Mouse (Mus musculus) MEL (cell line): ENCODE measurements around the gene Hnf1b. TPM values are rescaled to one million over a fixed set of nuclear protein-coding genes. Genes with fewer than 3 reads are reported as not detected.

Experiments used
- DNase-seq: peaks from one replicate; pipeline ENCODE4 v3.0.0; 2011; ENCODE audit warnings: low read depth, low spot score
- H3K27ac ChIP-seq: 2 replicates; pipeline ENCODE4 v1.5.1; 2012; ENCODE audit warnings: low read depth, mild to moderate bottlenecking, control low read depth, low read length, moderate library complexity; ENCODE audit not compliant: control insufficient read depth
- H3K27me3 ChIP-seq, 2 experiments: fragments of 150-350 bp in 1 of 2; sonication (generic) in 1 of 2; 2 replicates each; pipeline ENCODE4 v1.6.1; 2012; ENCODE audit warnings: low read length in 2 of 2, mild to moderate bottlenecking in 2 of 2, improper control_type of control experiment in 1 of 2, moderate library complexity in 1 of 2; ENCODE audit not compliant: insufficient read depth in 2 of 2, control insufficient read depth in 1 of 2
- H3K36me3 ChIP-seq, 2 experiments: 2 replicates each; pipeline ENCODE4 v1.6.1; 2012 to 2014; ENCODE audit warnings: low read length in 2 of 2, improper control_type of control experiment in 1 of 2, inconsistent platforms in 1 of 2, mild to moderate bottlenecking in 1 of 2; ENCODE audit not compliant: insufficient read depth in 2 of 2, control insufficient read depth in 1 of 2
- H3K4me1 ChIP-seq, 2 experiments: fragments of 150-350 bp in 1 of 2; sonication (generic) in 1 of 2; 2 replicates each; pipeline ENCODE4 v1.6.1; 2012; ENCODE audit warnings: low read length in 2 of 2, improper control_type of control experiment in 1 of 2, mild to moderate bottlenecking in 1 of 2; ENCODE audit not compliant: insufficient read depth in 2 of 2, control insufficient read depth in 1 of 2
- H3K4me3 ChIP-seq, 2 experiments: fragments of 150-350 bp in 1 of 2; sonication (generic) in 1 of 2; 2 replicates each; pipeline ENCODE4 v1.5.1; 2012; ENCODE audit warnings: low read depth in 2 of 2, low read length in 2 of 2, mild to moderate bottlenecking in 2 of 2, moderate library complexity in 2 of 2, control low read depth in 1 of 2, improper control_type of control experiment in 1 of 2; ENCODE audit not compliant: control insufficient read depth in 1 of 2, insufficient read depth in 1 of 2
- H3K79me2 ChIP-seq: 2 replicates; pipeline ENCODE4 v1.6.1; 2012; ENCODE audit warnings: mild to moderate bottlenecking, low read length, moderate library complexity; ENCODE audit not compliant: control insufficient read depth, poor library complexity, insufficient read depth
- H3K9ac ChIP-seq: 2 replicates; pipeline ENCODE4 v1.6.1; 2012; ENCODE audit warnings: low read depth, mild to moderate bottlenecking, control low read depth, low read length, moderate library complexity; ENCODE audit not compliant: control insufficient read depth, poor library complexity, severe bottlenecking
- H3K9me3 ChIP-seq: fragments of 150-350 bp; sonication (generic); replicated peaks from 2 replicates; pipeline ENCODE4 v1.6.1; 2012; ENCODE audit warnings: mild to moderate bottlenecking, low read length, improper control_type of control experiment, moderate library complexity; ENCODE audit not compliant: insufficient read depth
- BHLHE40 ChIP-seq: IDR thresholded peaks from 2 replicates; pipeline ENCODE4 v1.6.1; 2012; ENCODE audit warnings: low read depth, mild to moderate bottlenecking, inconsistent platforms, low read length, improper control_type of control experiment, borderline replicate concordance
- CHD1 ChIP-seq: IDR thresholded peaks from 2 replicates; pipeline ENCODE4 v1.6.1; 2012; ENCODE audit warnings: low read depth, mild to moderate bottlenecking, inconsistent platforms, low read length, improper control_type of control experiment
- CHD2 ChIP-seq: IDR thresholded peaks from 2 replicates; pipeline ENCODE4 v1.6.1; 2011; ENCODE audit warnings: low read length, improper control_type of control experiment
- ELF1 ChIP-seq: IDR thresholded peaks from 2 replicates; pipeline ENCODE4 v1.6.1; 2014; ENCODE audit warnings: low read depth, mild to moderate bottlenecking, inconsistent platforms, low read length, improper control_type of control experiment, moderate library complexity
- ETS1 ChIP-seq: IDR thresholded peaks from 2 replicates; pipeline ENCODE4 v1.6.1; 2012; ENCODE audit warnings: low read depth, mild to moderate bottlenecking, inconsistent platforms, low read length, improper control_type of control experiment, moderate library complexity
- GABPA ChIP-seq: IDR thresholded peaks from 2 replicates; pipeline ENCODE4 v1.6.1; 2012; ENCODE audit warnings: low read depth, mild to moderate bottlenecking, inconsistent platforms, low read length, improper control_type of control experiment, moderate library complexity
- GATA1 ChIP-seq: IDR thresholded peaks from 2 replicates; pipeline ENCODE4 v1.6.1; 2011; ENCODE audit warnings: low read depth, low read length, improper control_type of control experiment
- JUND ChIP-seq: IDR thresholded peaks from 2 replicates; pipeline ENCODE4 v1.6.1; 2011; ENCODE audit warnings: low read depth, mild to moderate bottlenecking, improper control_type of control experiment, low read length
- MAFK ChIP-seq: IDR thresholded peaks from 2 replicates; pipeline ENCODE4 v1.6.1; 2011; ENCODE audit warnings: low read depth, mild to moderate bottlenecking, low read length, improper control_type of control experiment, borderline replicate concordance
- MAX ChIP-seq: IDR thresholded peaks from 2 replicates; pipeline ENCODE4 v1.6.1; 2011; ENCODE audit warnings: low read length, improper control_type of control experiment
- MAZ ChIP-seq: IDR thresholded peaks from 2 replicates; pipeline ENCODE4 v1.6.1; 2012; ENCODE audit warnings: low read depth, mild to moderate bottlenecking, inconsistent platforms, low read length, improper control_type of control experiment
- MEF2A ChIP-seq: IDR thresholded peaks from 2 replicates; pipeline ENCODE4 v1.6.1; 2014; ENCODE audit warnings: low read depth, mild to moderate bottlenecking, inconsistent platforms, low read length, improper control_type of control experiment; ENCODE audit not compliant: poor library complexity, insufficient replicate concordance, severe bottlenecking; ENCODE audit errors: extremely low read depth
- MYC ChIP-seq: IDR thresholded peaks from 2 replicates; pipeline ENCODE4 v1.6.1; 2011; ENCODE audit warnings: low read depth, mild to moderate bottlenecking, low read length, improper control_type of control experiment, moderate library complexity
- NELFE ChIP-seq: IDR thresholded peaks from 2 replicates; pipeline ENCODE4 v1.6.1; 2011; ENCODE audit warnings: low read depth, low read length, improper control_type of control experiment
- POLR2A ChIP-seq, 2 experiments: IDR thresholded peaks; 2 replicates each; pipeline ENCODE4 v1.6.1; 2011 to 2012; ENCODE audit warnings: low read length in 2 of 2, mild to moderate bottlenecking in 2 of 2, control low read depth in 1 of 2, improper control_type of control experiment in 1 of 2, low read depth in 1 of 2, moderate library complexity in 1 of 2; ENCODE audit not compliant: control insufficient read depth in 1 of 2, insufficient read depth in 1 of 2, poor library complexity in 1 of 2
- POLR2AphosphoS5 ChIP-seq: IDR thresholded peaks from 2 replicates; pipeline ENCODE4 v1.6.1; 2012; ENCODE audit warnings: low read depth, borderline replicate concordance, mild to moderate bottlenecking, inconsistent platforms, low read length, moderate library complexity, mixed read lengths
- SIN3A ChIP-seq: IDR thresholded peaks from 2 replicates; pipeline ENCODE4 v1.6.1; 2012; ENCODE audit warnings: low read length, improper control_type of control experiment, inconsistent platforms
- TAL1 ChIP-seq: IDR thresholded peaks from 2 replicates; pipeline ENCODE4 v1.6.1; 2012; ENCODE audit warnings: mild to moderate bottlenecking, inconsistent platforms, low read length, moderate library complexity, mixed read lengths
- TBP ChIP-seq: IDR thresholded peaks from 2 replicates; pipeline ENCODE4 v1.8.0; 2011; ENCODE audit warnings: low read depth, low read length, improper control_type of control experiment
- TCF12 ChIP-seq: IDR thresholded peaks from 2 replicates; pipeline ENCODE4 v1.6.1; 2014; ENCODE audit warnings: low read depth, mild to moderate bottlenecking, inconsistent platforms, low read length, improper control_type of control experiment, moderate library complexity
- UBTF ChIP-seq: IDR thresholded peaks from 2 replicates; pipeline ENCODE4 v1.6.1; 2012; ENCODE audit warnings: low read depth, mild to moderate bottlenecking, inconsistent platforms, low read length, improper control_type of control experiment, moderate library complexity, borderline replicate concordance; ENCODE audit not compliant: insufficient read depth
- USF1 ChIP-seq: IDR thresholded peaks from 2 replicates; pipeline ENCODE4 v1.6.1; 2014; ENCODE audit warnings: low read depth, mild to moderate bottlenecking, inconsistent platforms, low read length, improper control_type of control experiment, moderate library complexity
- USF2 ChIP-seq, 2 experiments: IDR thresholded peaks; 2 replicates each; pipeline ENCODE4 v1.6.1; 2011 to 2012; ENCODE audit warnings: improper control_type of control experiment in 2 of 2, low read length in 2 of 2, borderline replicate concordance in 1 of 2, inconsistent platforms in 1 of 2, low read depth in 1 of 2, mild to moderate bottlenecking in 1 of 2; ENCODE audit not compliant: insufficient read depth in 1 of 2
- ZKSCAN1 ChIP-seq: IDR thresholded peaks from 2 replicates; pipeline ENCODE4 v1.6.1; 2012; ENCODE audit warnings: low read depth, mild to moderate bottlenecking, inconsistent platforms, low read length, improper control_type of control experiment, moderate library complexity
- ZMIZ1 ChIP-seq: IDR thresholded peaks from 2 replicates; pipeline ENCODE4 v1.6.1; 2012; ENCODE audit warnings: low read depth, mild to moderate bottlenecking, inconsistent platforms, low read length, improper control_type of control experiment, moderate library complexity
- polyA plus RNA-seq, 2 experiments: library from polyadenylated mRNA; stranded (reverse) in 1 of 2; unstranded in 1 of 2; fragments of >175 nt in 1 of 2; fragments of >200 nt in 1 of 2; gene quantifications; 2 replicates each; pipeline versions ENCODE4 v1.2.1 to v1.2.4; 2012; ENCODE audit warnings: low replicate concordance in 2 of 2, low read depth in 1 of 2; ENCODE audit not compliant: insufficient read length in 2 of 2, insufficient read depth in 1 of 2, missing spikeins in 1 of 2
- total RNA-seq: library from RNA; depleted of rRNA; stranded (reverse); fragments of 300-350 nt; gene quantifications from 2 replicates; pipeline ENCODE4 v1.2.3, GENCODE M21; 2012

Hnf1b gene
- total and polyA plus RNA-seq, 3 experiments: not detected

DNA sequence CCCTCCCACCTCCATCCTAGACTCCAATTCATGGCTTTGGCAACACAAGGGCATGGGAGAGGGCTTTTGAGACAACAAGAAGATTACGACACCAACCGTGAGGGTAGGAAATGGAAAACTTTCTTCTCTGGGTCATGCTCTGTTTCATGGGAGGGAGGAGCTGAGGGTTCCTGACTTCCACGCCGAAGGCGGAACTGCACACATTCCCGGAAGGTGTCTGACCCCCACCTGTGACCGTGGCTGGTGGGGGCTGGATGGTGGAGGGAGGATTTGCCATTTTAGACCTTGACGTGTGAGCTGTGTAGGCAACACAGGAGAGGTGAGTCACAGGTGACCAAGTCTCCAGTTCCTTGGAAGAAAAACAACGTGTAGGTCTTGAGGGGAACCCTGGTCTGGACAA, 33.9 kb downstream of the Hnf1b start:
- no peaks in the 10 kb centered on the region for H3K4me1 ChIP-seq
- no peaks in the 10 kb centered on the region for H3K79me2 ChIP-seq
- no peak overlapping the region for H3K27ac ChIP-seq
- no peak overlapping the region for H3K9ac ChIP-seq
- no peaks in the 10 kb centered on the region for H3K9me3 ChIP-seq
- H3K36me3 ChIP-seq: no peaks in the 10 kb centered on the region
- TF ChIP-seq GATA1 (no peak), ELF1 (no peak), ETS1 (no peak), BHLHE40 (no peak), MAZ (no peak), SIN3A (no peak), POLR2AphosphoS5 (no peak), POLR2A (IDR thresholded peaks at IDR 0.05; ENCODE audit: control insufficient read depth in 1 of 2, insufficient read depth in 1 of 2, low read depth in 1 of 2, low read length in 2 of 2, poor library complexity in 1 of 2) (no peak), ZMIZ1 (no peak), GABPA (no peak), TAL1 (no peak), NELFE (no peak), USF1 (no peak), USF2 (IDR thresholded peaks at IDR 0.05; ENCODE audit: borderline replicate concordance in 1 of 2, insufficient read depth in 1 of 2, low read depth in 1 of 2, low read length in 2 of 2) (no peak), TBP (no peak), CHD1 (no peak), ZKSCAN1 (no peak), MYC (no peak), MAFK (no peak), JUND (no peak)
- no peak overlapping the region for H3K4me3 ChIP-seq
- DNase-seq: no peak
- H3K27me3 ChIP-seq: peaks cover 30 to 66% of the 10 kb centered on the region in 2 experiments

DNA sequence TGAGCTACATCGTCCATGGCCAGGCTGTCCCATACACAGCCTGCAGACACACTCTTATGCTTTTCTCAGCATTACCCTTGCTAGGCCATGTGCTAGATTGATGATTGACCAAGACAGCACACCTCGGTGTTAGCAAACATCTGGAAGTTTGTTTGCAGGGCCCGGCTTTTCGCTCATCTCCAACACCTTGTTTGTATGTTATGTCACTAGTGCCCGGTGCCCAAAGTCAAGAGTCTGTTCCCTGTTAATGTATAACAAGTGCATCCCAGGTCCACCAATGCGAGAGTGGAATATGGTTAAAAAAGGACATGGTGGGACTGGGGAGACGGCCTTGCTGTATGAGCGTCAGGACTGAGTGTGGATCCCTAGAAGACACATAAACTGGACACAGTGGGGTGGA, 35.3 kb downstream of the Hnf1b start:
- no peak for TF ChIP-seq USF2 (IDR thresholded peaks at IDR 0.05; ENCODE audit: borderline replicate concordance in 1 of 2, insufficient read depth in 1 of 2, low read depth in 1 of 2, low read length in 2 of 2)
- TF ChIP-seq CHD2: no peak
- TF ChIP-seq SIN3A: no peak
- TF ChIP-seq UBTF: no peak
- TF ChIP-seq MEF2A: no peak
- TF ChIP-seq ELF1: no peak
- no peak for TF ChIP-seq BHLHE40
- TF ChIP-seq ZKSCAN1: no peak
- no peak for TF ChIP-seq POLR2AphosphoS5
- no peak for TF ChIP-seq MAX
- TF ChIP-seq ETS1: no peak
- TF ChIP-seq TCF12: no peak
- TF ChIP-seq TAL1: no peak
- TF ChIP-seq GABPA: no peak
- no peak for TF ChIP-seq GATA1
- no peak for TF ChIP-seq MAFK

More for the DNA sequence above, 35.3 kb downstream of the Hnf1b start:
- Histone ChIP-seq H3K27me3 (peaks cover 26 to 62% of the 10 kb centered on the region in 2 experiments), H3K27ac (no peak overlapping the region), H3K79me2 (no peaks in the 10 kb centered on the region), H3K9ac (no peak overlapping the region), H3K9me3 (no peaks in the 10 kb centered on the region), H3K4me3 (no peak overlapping the region), H3K36me3 (no peaks in the 10 kb centered on the region), H3K4me1 (no peaks in the 10 kb centered on the region)
- no peak for DNase-seq
